Mouse (Mus musculus): ENCODE measurements around the gene Aqp9. TPM values are rescaled to one million over a fixed set of nuclear protein-coding genes. Genes with fewer than 3 reads are reported as not detected.
"Not testable (repeated sequence)": the region's sequence is repeated elsewhere in the genome, so short reads cannot be mapped to it uniquely, and the experiment has no call there.

Gene Aqp9
- total RNA-seq, 2 experiments from 2014 or later = 0.86 TPM; not detected in 1

DNA sequence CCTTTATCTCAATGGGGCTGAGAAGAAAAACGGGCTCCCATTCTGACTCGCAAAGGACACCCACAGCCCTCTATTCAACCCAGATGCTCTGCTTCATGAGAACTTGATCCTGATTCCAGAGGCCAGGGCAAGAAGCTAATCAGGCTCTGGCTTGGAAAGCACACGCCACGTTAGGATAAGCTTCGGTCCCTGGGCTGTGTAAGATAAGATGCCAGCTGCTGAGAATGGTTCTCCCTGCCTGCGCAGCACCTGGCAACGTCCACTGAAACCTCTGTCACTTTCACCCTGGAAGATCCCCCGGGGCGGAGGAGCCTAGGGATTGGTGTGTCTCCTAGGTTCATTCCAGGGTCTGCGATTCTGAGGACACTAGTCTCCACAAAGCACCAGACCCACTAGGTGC is 22.3 kb downstream of the Aqp9 start:
- no peak for DNase-seq (ENCODE audit: low spot score in 2 of 2)

DNA sequence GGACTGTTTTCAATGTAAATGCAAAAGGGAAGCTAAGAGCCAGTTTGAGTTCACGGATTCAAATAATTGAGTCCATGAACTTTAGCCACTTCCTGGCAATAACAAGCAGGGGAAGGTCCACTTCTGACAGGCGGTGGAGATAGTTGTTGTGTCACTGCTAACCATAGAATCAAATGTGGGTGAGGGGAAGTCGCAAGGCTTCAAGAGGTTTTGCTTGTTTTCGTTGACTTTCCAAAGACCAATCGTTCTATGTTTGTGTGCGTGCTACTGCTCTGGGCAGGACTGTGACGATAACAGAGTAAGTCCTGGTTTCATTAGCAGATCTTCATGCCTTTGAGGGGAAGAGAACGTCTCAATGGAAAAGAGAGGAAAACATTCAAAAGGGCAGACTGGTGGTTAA is 28.3 kb downstream of the Aqp9 start:
- DNase-seq (ENCODE audit: low spot score in 2 of 2) = no peak

DNA sequence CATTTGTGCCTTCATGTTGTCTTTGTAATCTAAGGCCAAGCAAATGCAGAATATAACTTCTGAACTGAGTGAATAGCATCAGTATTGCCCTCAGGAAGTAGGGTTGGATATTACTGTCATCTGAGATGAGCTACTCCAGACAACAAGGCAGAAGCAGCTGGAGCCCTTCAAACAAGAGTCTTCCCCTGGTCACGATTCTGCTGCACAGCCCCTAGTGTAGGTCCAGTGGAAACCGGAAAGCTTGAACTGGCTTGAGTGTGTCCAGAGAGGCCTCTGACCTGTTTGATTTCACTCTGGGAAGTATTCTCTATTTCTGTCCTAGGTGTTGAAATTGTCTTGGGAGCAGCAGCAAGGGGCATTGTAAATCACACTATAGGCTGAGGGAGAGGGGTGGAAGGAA is 29.5 kb downstream of the Aqp9 start:
- DNase-seq (ENCODE audit: low spot score in 2 of 2) = no peak

DNA sequence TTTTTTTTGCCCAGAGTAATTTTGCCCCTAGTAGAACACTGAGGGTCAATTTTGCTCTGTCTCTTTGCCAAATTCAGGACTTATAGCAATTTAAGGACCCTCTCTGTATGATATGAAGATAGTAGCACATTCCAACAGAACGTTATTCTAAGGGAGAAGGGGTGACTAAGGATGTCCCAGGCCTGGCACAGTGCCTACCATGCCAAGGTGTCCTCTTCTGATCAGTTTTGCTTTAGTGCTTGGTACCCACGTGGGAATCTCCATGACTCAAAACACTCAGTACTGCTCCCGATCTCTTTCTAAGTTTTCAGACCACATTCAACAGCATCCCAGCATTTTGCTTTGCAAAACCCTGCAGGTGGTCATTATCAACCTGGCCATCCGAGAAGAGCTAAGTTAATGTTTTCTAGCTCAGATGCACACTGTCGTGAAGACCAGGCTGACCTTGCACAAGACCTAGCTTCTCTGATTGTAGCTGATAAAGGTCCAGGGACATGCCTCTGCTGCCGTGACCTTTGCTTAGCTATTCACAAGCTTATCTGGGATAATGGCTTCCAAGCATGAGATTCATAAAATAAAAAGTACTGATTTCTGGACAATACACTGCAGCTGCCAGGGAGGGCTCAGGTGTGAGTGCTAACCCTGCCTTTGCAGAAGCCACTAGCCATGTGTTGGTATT is 31.1 kb downstream of the Aqp9 start:
- DNase-seq (ENCODE audit: low spot score in 2 of 2) = no peak

DNA sequence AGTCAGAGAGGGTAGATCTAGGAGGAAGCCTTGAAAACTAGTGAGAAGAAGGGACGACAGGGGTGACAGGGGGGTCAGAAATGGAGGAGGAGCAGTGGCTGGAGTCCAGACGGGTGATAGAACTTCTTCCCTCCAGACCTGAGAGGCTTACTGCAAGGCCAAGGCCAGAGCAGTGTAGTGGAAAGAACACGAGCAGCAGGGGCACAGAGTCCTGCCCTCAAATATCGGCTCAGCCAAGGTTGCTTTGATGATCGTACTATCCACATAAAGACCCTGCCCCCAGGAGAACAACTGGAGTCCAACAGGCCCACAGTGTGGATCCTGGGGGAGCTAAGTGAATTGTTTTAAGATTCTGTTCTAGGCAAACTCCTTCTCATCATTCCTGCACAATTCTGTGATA is 33.4 kb downstream of the Aqp9 start:
- no peak for DNase-seq (ENCODE audit: low spot score in 2 of 2)

DNA sequence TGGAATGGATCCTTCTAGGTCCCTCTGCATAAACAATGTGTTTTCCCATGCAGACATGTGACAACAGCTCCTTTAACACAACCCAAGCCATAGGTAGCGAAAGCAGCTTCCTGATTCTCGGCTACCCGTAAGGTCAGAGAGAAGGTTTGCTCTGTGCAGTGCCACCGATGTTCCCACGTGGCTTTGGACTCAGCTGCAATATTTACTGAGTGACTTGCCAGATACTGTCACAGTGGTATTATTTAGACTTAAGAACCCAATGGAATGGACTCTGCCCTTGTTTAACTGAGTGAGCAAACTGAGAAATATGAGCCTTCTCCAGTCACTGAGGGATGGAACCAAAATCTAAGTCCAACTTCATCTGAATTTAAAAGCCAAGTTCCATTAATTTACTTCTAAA is 35.3 kb downstream of the Aqp9 start:
- no peak for DNase-seq (ENCODE audit: low spot score in 2 of 2)

DNA sequence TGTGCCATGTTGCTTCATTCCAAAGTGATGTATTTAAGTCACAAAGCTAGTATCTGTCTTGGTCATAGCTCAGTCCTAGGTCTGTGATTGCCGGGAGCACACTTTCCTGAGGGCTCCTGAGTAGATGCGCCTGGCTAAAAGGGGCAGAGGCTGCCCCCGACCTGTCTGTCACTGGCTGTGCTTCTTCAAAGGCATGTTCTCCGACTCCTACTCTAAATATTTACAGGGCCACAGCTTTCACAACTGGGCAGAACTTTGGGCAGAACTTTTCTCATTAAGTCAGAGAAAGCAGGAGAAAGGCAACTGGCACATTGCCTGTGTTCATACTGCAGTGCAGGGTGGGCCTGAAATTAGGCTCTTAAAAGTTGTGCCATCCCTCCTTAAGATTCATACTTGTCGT is 36.7 kb downstream of the Aqp9 start:
- no peak for DNase-seq (ENCODE audit: low spot score in 2 of 2)

DNA sequence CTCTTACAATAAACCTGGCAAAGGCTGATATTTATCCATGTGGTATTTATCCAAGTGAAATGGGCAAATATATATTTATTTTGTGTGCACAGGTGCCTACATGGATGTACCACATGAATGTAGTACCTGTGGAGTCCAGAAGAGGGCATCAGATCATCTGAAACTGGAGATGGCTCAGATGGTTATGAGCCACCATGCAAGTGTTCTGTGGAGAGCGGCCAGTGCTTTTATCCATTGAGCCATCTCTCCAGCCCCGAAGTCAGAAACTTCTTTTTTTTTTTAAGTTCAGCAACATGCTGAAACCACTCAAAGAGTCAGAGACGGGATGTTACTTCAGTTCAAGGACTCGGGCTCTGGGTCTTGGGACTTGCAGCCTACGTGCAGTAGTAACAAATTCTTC is 39.6 kb downstream of the Aqp9 start:
- peak; percentile 50 to 69 for DNase-seq (ENCODE audit: low spot score in 2 of 2)

DNA sequence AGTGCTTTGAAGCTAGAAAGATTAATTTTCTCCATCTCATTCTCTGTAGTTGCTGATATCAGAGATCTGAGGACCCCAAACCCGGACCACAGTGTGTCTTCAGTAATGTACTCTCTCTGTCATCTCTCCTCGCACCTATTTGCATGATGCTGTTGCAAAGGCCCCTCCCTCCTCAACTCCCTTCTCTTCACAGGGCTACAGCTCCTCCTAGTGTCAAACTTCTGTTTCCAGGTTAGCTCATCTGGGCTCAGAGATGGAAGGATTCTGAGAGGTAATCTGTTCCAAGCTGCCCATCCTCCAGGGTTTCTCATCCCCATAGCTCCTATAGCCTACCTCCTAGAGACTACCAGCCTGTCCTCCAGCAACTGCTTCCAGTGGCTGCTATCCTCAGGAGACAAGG is 42.3 kb downstream of the Aqp9 start:
- no peak for DNase-seq (ENCODE audit: low spot score in 2 of 2)

DNA sequence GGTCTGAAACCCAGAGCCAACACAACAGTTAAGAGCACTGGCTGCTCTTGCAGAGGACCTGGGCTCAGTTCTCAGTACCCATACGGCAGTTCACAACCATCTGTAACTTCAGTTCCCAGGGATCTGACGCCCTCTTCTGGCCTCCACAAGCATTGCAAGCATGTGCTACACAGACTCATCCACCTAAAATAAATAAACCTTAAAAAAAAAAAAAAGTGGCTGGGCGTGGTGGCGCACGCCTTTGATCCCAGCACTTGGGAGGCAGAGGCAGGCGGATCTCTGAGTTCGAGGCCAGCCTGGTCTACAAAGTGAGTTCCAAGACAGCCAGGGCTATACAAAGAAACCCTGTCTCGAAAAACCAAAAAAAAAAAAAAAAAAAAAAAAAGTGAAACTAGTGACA is 45.4 kb downstream of the Aqp9 start:
- not testable (repeated sequence) for DNase-seq (ENCODE audit: low spot score in 2 of 2)

DNA sequence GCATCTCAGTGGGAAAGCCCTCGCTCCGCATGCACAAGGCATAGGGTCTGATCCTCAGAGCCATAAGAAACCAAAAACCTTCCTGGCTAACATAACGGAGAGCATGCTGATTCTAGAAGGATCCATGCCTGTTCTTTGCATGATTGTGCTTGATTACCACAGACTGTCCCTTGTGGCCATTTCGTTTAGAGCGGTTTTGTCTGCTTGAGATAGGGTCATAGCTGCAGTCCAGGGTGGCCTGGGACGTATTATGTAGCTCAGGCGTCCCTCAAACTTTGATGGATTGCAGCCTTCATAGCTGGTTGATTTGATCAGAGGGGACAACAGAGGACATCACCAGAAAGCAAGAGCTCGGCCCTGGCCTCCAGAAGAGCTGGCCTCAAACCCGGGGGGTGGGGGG is 47.6 kb downstream of the Aqp9 start:
- no peak for DNase-seq (ENCODE audit: low spot score in 2 of 2)

DNA sequence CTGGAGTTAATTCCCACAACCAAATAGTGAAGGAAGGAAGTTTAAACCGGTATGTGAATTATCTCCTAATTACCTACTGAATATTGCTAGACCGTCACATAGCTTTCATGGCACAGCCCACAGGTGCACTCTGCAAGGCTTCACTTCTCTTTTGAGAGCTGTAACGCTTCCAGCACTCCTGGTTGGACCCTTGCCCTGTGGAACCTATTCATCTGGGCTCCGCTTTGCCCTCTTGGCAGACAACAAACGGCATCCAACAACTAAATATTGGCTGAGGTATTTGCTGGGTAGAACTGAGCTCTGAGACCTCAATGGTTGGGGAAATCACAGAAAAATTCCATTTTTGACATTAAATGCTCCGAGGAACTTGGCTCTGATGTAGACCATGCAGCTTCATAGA is 55.3 kb downstream of the Aqp9 start:
- no peak for DNase-seq (ENCODE audit: low spot score in 2 of 2)

DNA sequence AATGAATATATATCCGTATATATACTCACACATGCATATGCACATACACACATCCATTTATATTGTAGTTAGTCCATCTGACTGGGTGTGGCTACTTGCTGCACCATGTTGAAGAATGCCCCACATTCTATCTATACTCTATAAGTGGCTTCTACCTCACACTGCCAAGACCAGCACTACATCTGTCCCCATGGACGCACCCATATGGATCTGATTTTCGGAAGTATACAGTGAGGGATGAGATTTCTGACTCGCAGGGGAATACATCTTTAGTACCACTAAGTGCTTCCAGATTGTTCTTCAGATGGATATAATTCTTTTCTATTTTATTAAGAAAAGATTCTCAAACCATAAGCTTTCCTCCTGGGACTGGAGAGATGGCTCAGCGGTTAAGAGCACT is 65.0 kb downstream of the Aqp9 start:
- no peak for DNase-seq (ENCODE audit: low spot score in 2 of 2)

DNA sequence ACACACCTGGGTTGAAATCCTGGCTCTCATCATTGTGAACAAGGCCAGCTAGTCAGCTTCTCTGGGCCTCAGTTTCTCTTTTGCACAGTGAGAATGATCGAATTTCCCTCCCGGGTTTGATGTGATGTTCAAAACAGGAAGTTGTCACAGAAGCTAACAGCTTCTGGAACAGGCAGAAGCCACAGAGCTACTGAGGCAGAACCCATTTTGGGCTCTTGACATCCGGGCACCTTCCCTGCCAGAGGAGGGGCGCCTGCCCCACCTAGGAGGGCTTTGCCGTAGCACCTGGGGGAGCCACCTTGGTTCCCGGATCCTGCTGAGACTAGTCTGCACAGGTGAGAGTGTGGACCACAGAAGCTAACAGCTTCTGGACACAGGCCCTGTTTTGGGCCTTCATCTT is 74.4 kb downstream of the Aqp9 start:
- no peak for DNase-seq (ENCODE audit: low spot score in 2 of 2)

DNA sequence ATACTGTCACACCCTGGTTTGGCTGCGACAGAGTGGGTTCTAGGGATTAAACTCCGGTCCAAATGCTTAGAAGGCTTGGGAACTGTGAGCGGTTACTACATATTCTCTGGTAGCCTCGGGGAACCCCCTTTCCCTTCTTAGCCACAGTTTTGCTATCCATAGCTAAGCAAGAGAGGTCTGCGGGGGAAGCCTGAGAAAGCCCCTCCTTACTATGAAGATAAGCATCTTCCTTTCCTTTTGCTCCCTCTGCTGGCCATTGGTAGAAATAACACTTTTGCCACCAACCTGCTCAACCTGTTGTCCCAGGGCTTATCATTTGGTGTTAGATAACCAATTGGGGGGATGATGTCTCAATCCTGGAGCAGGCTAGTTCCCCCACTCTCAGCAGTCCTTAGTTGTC is 76.4 kb downstream of the Aqp9 start:
- DNase-seq (ENCODE audit: low spot score in 2 of 2) = peak in 1 of 2 experiments; percentile 33

DNA sequence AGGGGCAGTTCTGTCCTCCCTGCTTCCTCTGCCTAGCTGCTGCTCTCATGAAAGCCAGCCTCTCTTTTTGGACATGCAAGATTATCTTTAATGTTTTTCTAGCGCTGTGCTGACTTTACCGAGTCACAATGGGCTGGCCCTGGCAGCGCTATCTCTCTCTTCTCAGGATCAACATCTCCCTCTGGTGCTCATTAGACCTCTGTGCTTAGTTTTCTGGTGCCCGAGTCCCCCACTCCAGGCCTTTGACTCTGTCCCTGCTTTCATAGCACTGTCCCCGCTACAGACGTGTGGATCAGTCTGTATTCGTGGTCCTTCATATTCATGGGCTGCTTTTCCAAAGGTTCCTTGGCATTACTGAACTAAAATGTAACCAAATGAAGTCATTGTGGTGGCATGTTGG is 89.3 kb downstream of the Aqp9 start:
- peak in 1 of 2 experiments; percentile 6 for DNase-seq (ENCODE audit: low spot score in 2 of 2)

DNA sequence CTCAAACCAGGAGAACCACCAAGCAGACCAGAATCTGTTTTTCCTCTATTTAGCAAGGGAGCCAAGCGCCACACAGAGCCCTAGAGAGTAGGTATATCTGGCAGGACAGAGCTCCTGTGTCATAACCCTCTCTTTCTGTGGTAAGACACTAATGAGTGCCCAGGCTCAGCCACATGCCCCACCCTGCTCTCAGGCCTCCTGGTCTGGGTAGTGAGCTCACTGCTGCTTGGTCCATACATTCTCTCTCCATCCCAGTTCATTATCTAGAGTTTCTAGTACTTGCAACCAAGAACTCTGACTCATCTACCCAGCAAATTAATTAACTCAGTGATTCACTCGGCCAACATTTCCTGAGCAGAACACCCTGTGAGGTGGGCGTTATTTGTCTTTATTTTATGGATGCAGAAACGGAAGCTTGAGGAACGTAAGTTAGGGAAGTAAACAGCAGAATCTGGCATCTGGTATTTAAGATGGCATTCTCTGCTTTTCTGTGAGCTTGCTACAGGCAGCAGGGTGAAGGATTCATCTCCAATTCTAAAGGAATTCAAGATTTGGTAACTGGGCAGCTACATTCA is 91.1 kb downstream of the Aqp9 start:
- peak in 1 of 2 experiments; percentile 5 for DNase-seq (ENCODE audit: low spot score in 2 of 2)

DNA sequence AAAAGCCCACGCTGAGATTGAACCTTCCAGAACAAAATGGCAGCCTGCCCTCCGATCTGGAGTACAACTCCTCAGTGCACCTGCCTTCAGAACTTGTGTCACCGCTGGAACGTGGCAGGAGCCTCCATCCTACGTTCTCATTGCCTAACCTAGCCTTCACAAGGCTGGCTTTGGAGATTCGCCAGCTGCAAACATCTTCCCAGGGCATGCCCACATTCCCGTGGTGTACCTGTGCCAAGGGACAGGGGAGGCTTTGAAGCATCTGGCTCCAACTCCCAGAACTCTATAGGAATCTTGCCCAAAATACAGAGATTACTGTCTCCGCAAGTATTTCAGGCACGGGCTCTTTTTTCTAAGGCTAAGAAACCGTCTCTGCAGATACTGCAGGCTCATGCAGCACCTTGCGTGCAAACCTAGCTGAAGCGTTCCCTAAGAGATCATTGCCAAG is 92.3 kb downstream of the Aqp9 start:
- peak in 1 of 2 experiments; percentile 8 for DNase-seq (ENCODE audit: low spot score in 2 of 2)

DNA sequence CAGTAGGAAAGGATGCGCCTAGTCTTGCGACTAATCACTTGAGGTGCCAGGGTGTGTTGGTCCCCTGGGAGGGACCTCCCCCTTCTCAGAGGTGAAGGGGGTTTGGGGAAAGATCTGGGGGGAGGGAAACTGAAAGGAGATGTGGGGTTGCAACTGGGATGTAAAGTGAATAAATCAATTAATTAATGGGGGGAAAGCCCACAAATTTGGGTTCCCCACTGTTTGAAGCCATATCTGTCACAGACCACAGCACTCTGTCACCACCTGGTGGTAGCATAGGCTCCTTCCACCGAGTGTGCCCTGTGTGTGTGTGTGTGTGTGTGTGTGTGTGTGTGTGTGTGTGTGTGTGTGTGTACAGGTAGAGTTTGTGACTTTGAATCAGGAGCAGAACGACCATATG is 94.7 kb downstream of the Aqp9 start:
- DNase-seq (ENCODE audit: low spot score in 2 of 2) = peak in 1 of 2 experiments; percentile 36

DNA sequence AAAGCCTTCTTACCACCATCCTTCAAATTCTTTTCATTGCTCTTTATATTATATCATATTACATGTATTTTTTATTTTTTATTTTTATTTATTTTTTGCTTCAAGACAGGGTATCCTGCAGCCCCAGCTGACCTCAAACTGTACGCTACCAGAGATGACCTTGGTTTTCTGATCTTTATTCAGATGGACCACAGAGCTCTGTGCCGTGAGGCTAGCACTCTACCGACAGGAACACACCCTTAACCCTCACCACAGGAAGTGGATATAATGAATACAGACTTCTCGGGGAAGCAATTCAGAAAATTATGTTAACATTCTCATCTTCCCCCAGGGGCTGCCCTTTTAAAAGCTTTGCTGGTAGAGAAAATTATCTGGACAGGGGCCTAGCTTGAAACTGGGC is 95.4 kb downstream of the Aqp9 start:
- DNase-seq (ENCODE audit: low spot score in 2 of 2) = peak in 1 of 2 experiments; percentile 4

DNA sequence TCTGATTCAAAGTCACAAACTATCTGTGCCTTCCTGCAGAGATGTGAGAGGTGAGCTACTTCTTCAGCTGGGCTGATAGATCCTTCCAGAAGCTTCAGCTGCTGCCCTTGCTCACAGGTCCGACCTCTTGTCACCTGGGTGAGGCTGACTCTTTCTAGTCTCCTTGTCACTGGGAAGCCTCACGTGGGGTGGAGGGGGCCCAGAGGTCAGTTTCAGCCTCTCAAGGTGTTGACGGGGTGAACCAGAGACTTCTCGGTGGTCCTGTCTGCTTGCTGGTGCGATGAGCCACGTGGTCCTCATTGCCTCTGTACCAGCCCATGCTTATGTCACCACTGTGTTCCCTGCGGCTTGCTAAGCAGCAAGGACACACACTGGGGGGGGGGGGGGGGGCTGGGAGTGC is 96.0 kb downstream of the Aqp9 start:
- peak in 1 of 2 experiments; percentile 4 for DNase-seq (ENCODE audit: low spot score in 2 of 2)

DNA sequence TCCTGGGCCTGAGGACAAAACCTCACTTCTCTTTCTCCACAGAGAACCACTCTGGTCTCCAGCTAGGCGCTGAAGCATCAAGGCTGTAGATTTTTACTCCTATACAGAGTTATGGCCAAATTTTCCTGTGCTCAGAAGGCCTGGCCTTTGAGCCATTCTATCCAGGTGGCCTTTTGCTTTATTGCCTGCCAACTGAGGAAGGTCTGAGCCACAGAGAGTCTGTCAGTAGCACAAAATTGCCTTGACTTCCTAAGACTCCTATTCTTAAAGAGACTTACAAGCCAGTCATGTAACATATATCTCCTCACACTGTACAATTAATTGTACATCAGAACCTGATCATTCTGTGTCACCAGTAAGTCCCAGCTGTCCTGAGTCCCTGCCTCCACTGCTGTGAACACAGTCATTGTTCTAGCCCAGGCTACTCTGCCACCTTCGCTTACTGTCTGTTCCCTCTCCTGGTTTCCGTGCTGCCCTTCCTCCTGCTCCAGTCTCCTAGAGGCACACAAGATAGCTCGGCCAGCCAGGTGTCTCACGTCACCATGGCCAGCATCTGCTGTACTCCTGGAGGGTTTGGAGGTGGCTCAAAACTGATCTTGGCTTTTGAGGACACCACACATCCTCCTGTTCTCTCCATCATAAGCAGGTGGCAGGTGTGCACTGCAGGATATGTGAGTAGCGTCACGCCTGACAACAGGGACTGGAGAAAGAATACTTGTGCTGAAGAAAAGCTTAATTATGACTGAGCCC is 96.7 kb downstream of the Aqp9 start:
- peak in 1 of 2 experiments; percentile 6 for DNase-seq (ENCODE audit: low spot score in 2 of 2)

Data from gastrocnemius, postnatal 4 days (tissue).